Mouse (Mus musculus): ENCODE measurements around the gene Gnaq.

GRCm38 (mm10) chr19:16325911-16326310 is 193.3 kb downstream of the Gnaq start:
- no peak for TF ChIP-seq CTCF (IDR thresholded peaks at IDR 0.05; ENCODE audit: low read depth)
- no peak for TF ChIP-seq EP300 (optimal IDR thresholded peaks at IDR 0.05)
